Mouse (Mus musculus) bone marrow, adult 2 months (tissue): ENCODE measurements at regions not wholly inside any gene's neighbourhood (a gene's known extent, or its start where the extent isn't known, plus 50 kb on each side); places are given as distances from the start of the nearest gene placed in this dataset.

ENCODE experiments used
- CTCF ChIP-seq: fragments of 200-500 bp; IDR thresholded peaks from 2 replicates; pipeline ENCODE4 v1.5.1; 2011; ENCODE audit warnings: low read length, control low read depth; ENCODE audit not compliant: control insufficient read depth, insufficient read depth
- POLR2A ChIP-seq: fragments of 200-500 bp; IDR thresholded peaks from 2 replicates; pipeline ENCODE4 v1.6.1; 2011; ENCODE audit warnings: low read depth, mild to moderate bottlenecking, control low read depth, low read length, borderline replicate concordance; ENCODE audit not compliant: control insufficient read depth

- TF ChIP-seq CTCF (peak; percentile 51; the same call in 1 of the 2 replicates), POLR2A (no peak)
These were observed 137.2 kb upstream of the Wdfy3 start for GRCm38 (mm10) chr5:102206953-102207352.
